Comparison of ENCODE assay signal across 10 mouse cellular contexts in the genomic region with DNA sequence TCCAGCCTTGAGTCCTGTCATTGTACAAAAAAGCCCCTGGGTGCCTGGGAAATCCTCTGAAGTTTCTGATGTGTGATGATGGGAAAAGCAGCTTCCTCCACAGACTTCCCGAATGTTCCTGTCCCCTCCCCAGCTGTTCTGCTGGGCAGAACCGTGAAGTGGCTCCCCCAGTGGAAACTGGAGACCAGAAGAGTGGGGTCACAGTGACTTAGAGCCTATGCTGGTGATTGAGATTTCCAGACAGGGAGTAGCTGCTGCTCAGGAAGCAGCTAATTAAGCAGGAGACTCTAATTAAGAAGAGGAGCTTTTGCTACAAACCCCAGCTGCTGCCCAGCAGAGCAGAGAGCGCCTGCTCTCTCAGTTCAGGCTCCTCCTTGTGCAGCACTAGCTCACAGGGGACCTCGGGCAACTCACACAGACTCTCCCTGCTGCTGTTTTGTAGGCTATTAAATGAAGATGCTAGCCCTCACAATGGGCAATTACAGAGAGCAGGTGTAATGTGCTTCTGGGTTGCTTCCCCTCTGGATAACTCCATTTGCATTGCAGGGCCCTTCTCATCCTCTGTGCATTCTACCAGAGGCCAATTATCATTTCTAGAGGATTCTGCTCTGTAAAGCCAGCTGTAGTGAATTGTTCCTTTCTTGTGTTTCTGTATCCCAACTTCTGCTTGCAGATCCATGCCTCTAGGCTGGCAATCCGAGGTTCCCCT. TPM values are rescaled to one million over a fixed set of nuclear protein-coding genes. Genes with fewer than 3 reads are reported as not detected.
A peak's percentile ranks its signal among the peaks of the same experiment; 100 is the strongest.
DNase-seq lines count a peak whose midpoint lies in the region; ATAC-seq and TF ChIP-seq lines count a peak whose summit lies in the region.
"Had no signal": no experiment of that assay in that cellular context is flagged by ENCODE, and none has a peak within 500 bp of the region (broad histone marks: within the 10 kb centered on the region; RNA-seq: fewer than 3 reads in every experiment).

No protein-coding gene starts in this region.

- H3K4me1 ChIP-seq in kidney, embryonic 16.5 days (ENCODE audit: insufficient read depth, low read length), result peaks cover 23% of the 10 kb centered on the region; the same call in 1 of the 2 replicates
- no peaks in the 10 kb centered on the region for H3K4me1 ChIP-seq in embryonic facial prominence, embryonic 11.5 days (ENCODE audit: control insufficient read depth, insufficient read depth, low read length)
- H3K4me1 ChIP-seq in hindbrain, embryonic 10.5 days (replicated peaks), result peaks cover 23% of the 10 kb centered on the region
- peaks cover 14% of the 10 kb centered on the region; the same call in 1 of the 2 replicates for H3K4me1 ChIP-seq in midbrain, postnatal 0 days (ENCODE audit: insufficient read depth, low read length)

- no peak overlapping the region for H3K4me2 ChIP-seq in kidney, embryonic 16.5 days (replicated peaks; ENCODE audit: low read depth, low read length)
- no peak overlapping the region for H3K4me2 ChIP-seq in embryonic facial prominence, embryonic 11.5 days (ENCODE audit: low read depth, low read length)
- H3K4me2 ChIP-seq in midbrain, postnatal 0 days (ENCODE audit: low read depth, low read length, poor library complexity, severe bottlenecking), result no peak overlapping the region

- no peak overlapping the region for H3K4me3 ChIP-seq in kidney, embryonic 16.5 days (ENCODE audit: low read length)
- H3K4me3 ChIP-seq in embryonic facial prominence, embryonic 11.5 days (ENCODE audit: low read depth, low read length), result no peak overlapping the region
- H3K4me3 ChIP-seq in hindbrain, embryonic 10.5 days, result no peak overlapping the region
- H3K4me3 ChIP-seq in midbrain, postnatal 0 days (ENCODE audit: low read depth, low read length), result no peak overlapping the region

- peak overlapping the region; percentile 59 for H3K27ac ChIP-seq in kidney, embryonic 16.5 days (ENCODE audit: low read length)
- H3K27ac ChIP-seq in embryonic facial prominence, embryonic 11.5 days (replicated peaks; ENCODE audit: low read depth, low read length), result no peak overlapping the region
- H3K27ac ChIP-seq in hindbrain, embryonic 10.5 days, result peak overlapping the region; percentile 72
- H3K27ac ChIP-seq in midbrain, postnatal 0 days (ENCODE audit: low read depth, low read length), result peak overlapping the region; percentile 70
- H3K27ac ChIP-seq: macrophage had no signal

- no peaks in the 10 kb centered on the region for H3K9me3 ChIP-seq in kidney, embryonic 16.5 days (ENCODE audit: low read length)
- no peaks in the 10 kb centered on the region for H3K9me3 ChIP-seq in embryonic facial prominence, embryonic 11.5 days (replicated peaks; ENCODE audit: control insufficient read depth, low read length)
- no peaks in the 10 kb centered on the region for H3K9me3 ChIP-seq in hindbrain, embryonic 10.5 days
- H3K9me3 ChIP-seq in midbrain, postnatal 0 days (ENCODE audit: low read length), result no peaks in the 10 kb centered on the region

- 13% methylated on average over 5 of the region's 5 CpGs for WGBS in kidney, embryonic 16.5 days
- 30% methylated on average over 5 of the region's 5 CpGs for WGBS in embryonic facial prominence, embryonic 11.5 days
- 31% methylated on average over 5 of the region's 5 CpGs for WGBS in hindbrain, embryonic 10.5 days
- WGBS in midbrain, postnatal 0 days, result 19% methylated on average over 5 of the region's 5 CpGs

- no peak for DNase-seq in kidney, adult 18-20 months
- no peak for DNase-seq in embryonic facial prominence, embryonic 11.5 days (ENCODE audit: low spot score)
- peak; percentile 35 for DNase-seq in hindbrain, embryonic 10.5 days (ENCODE audit: low spot score)
- DNase-seq in midbrain, postnatal 0 days (ENCODE audit: low spot score), result peak; percentile 77
- no peak for DNase-seq in adrenal gland, postnatal 36 days
- no peak for DNase-seq in right cerebral cortex, adult 18-20 months
- no peak for DNase-seq in spleen, postnatal 10 days (ENCODE audit: low spot score in 2 of 2)

- no peaks in the 10 kb centered on the region for H3K36me3 ChIP-seq in kidney, embryonic 16.5 days (ENCODE audit: insufficient read depth, low read length)
- no peaks in the 10 kb centered on the region for H3K36me3 ChIP-seq in embryonic facial prominence, embryonic 11.5 days (replicated peaks; ENCODE audit: control insufficient read depth, insufficient read depth, low read depth, low read length)
- H3K36me3 ChIP-seq in hindbrain, embryonic 10.5 days, result no peaks in the 10 kb centered on the region
- no peaks in the 10 kb centered on the region for H3K36me3 ChIP-seq in midbrain, postnatal 0 days (ENCODE audit: insufficient read depth, low read length)

- H3K9ac ChIP-seq in kidney, embryonic 16.5 days (replicated peaks; ENCODE audit: low read length), result no peak overlapping the region
- no peak overlapping the region for H3K9ac ChIP-seq in embryonic facial prominence, embryonic 11.5 days (replicated peaks; ENCODE audit: low read length)
- no peak overlapping the region for H3K9ac ChIP-seq in midbrain, postnatal 0 days (replicated peaks; ENCODE audit: low read length, poor library complexity, severe bottlenecking)

- no peaks in the 10 kb centered on the region for H3K27me3 ChIP-seq in kidney, embryonic 16.5 days (ENCODE audit: insufficient read depth, low read length)
- no peaks in the 10 kb centered on the region for H3K27me3 ChIP-seq in embryonic facial prominence, embryonic 11.5 days (ENCODE audit: control insufficient read depth, insufficient read depth, low read length)
- no peaks in the 10 kb centered on the region for H3K27me3 ChIP-seq in hindbrain, embryonic 10.5 days (ENCODE audit: insufficient read depth, poor library complexity, severe bottlenecking)
- H3K27me3 ChIP-seq in midbrain, postnatal 0 days (ENCODE audit: insufficient read depth, low read length), result no peaks in the 10 kb centered on the region

- peak; percentile 66 for ATAC-seq in kidney, embryonic 16.5 days (ENCODE audit: low FRiP score, low TSS enrichment)
- peak; percentile 58 for ATAC-seq in embryonic facial prominence, embryonic 11.5 days (replicated peaks; ENCODE audit: insufficient number of reproducible peaks, low FRiP score, low TSS enrichment, low read depth)
- peak; percentile 66 for ATAC-seq in midbrain, postnatal 0 days (ENCODE audit: low FRiP score)
- ATAC-seq: inflammation-experienced regulatory T-cells, adult 6 months had no signal

- no peak for TF ChIP-seq CTCF in midbrain, postnatal 0 days (IDR thresholded peaks at IDR 0.05)

RNA-seq across cellular contexts. Expression of a gene that starts 9.9 kb away (rescaled TPM):
- 15.5 and 15.7 TPM in 2 replicates for polyA plus RNA-seq in kidney, embryonic 16.5 days (2015; fragmentation: Nextera tagmentation; extraction: Ambion mirVana)
- polyA plus RNA-seq in embryonic facial prominence, embryonic 11.5 days (2014; fragmentation: Nextera tagmentation; extraction: Ambion mirVana), result 11.0 TPM in 2 replicates
- 12.3 and 15.6 TPM in 2 replicates for polyA plus RNA-seq in hindbrain, embryonic 10.5 days (2016; fragmentation: Nextera tagmentation; extraction: Ambion mirVana)
- 104 and 121 TPM in 2 replicates for total RNA-seq in midbrain, postnatal 0 days (2014; rRNA removed)
- 55.2 and 59.1 TPM in 2 replicates for polyA plus RNA-seq in midbrain, postnatal 0 days (2015; fragmentation: Nextera tagmentation; extraction: Ambion mirVana)
- 1 to 10 TPM; 5.8 to 6.2 TPM for total RNA-seq in adrenal gland, postnatal 36 days (2021)

RNA-seq across cellular contexts. Expression of a gene that starts 30.0 kb away (rescaled TPM):
- polyA plus RNA-seq in kidney, embryonic 16.5 days (2015; fragmentation: Nextera tagmentation; extraction: Ambion mirVana), result 26.4 and 29.4 TPM in 2 replicates
- 6.7 and 8.9 TPM in 2 replicates for polyA plus RNA-seq in embryonic facial prominence, embryonic 11.5 days (2014; fragmentation: Nextera tagmentation; extraction: Ambion mirVana)
- 24.0 and 28.8 TPM in 2 replicates for polyA plus RNA-seq in hindbrain, embryonic 10.5 days (2016; fragmentation: Nextera tagmentation; extraction: Ambion mirVana)
- 58.3 and 67.8 TPM in 2 replicates for total RNA-seq in midbrain, postnatal 0 days (2014; rRNA removed)
- 16.2 and 17.2 TPM in 2 replicates for polyA plus RNA-seq in midbrain, postnatal 0 days (2015; fragmentation: Nextera tagmentation; extraction: Ambion mirVana)
- total RNA-seq in adrenal gland, postnatal 36 days (2021), result 1 to 10 TPM; 3.6 to 6.2 TPM

Comparison
In these comparisons a context has a peak if more than half of its experiments do, and no peak if none do; other contexts are left out.
1. DNase-seq: peak in hindbrain, embryonic 10.5 days (single experiment) and midbrain, postnatal 0 days (single experiment); none in kidney, adult 18-20 months (single experiment), embryonic facial prominence, embryonic 11.5 days (single experiment), adrenal gland, postnatal 36 days (0 of 2), right cerebral cortex, adult 18-20 months (single experiment) and spleen, postnatal 10 days (0 of 2).
2. Peak in every context shown above with its lines, with median percentiles within 50 percentile points of each other: ATAC-seq.